Mouse (Mus musculus) hindbrain, postnatal 0 days (tissue): ENCODE measurements at regions not wholly inside any gene's neighbourhood (a gene's known extent, or its start where the extent isn't known, plus 50 kb on each side); places are given as distances from the start of the nearest gene placed in this dataset.

Experiments used
- ATAC-seq: fragments of 200-750 bp; cut with Nextera tagmentation; 2 replicates; pipeline ENCODE4 v1.8.0; 2017; ENCODE audit warnings: mild to moderate bottlenecking, moderate TSS enrichment, moderate library complexity
- DNase-seq: peaks from one replicate; pipeline ENCODE4 v3.0.0-alpha.2; 2015; ENCODE audit warnings: low spot score
- H3K27ac ChIP-seq: fragments of 300-500 bp; sonication (generic); 2 replicates; pipeline ENCODE4 v1.5.1; 2014; ENCODE audit warnings: mild to moderate bottlenecking
- H3K27me3 ChIP-seq: fragments of 300-500 bp; sonication (generic); 2 replicates; pipeline ENCODE4 v1.6.1; 2014; ENCODE audit warnings: low read length, mixed read lengths; ENCODE audit not compliant: insufficient read depth
- H3K36me3 ChIP-seq: fragments of 300-500 bp; sonication (generic); 2 replicates; pipeline ENCODE4 v1.6.1; 2014; ENCODE audit warnings: low read length, mixed read lengths; ENCODE audit not compliant: insufficient read depth
- H3K4me1 ChIP-seq: fragments of 300-500 bp; sonication (generic); 2 replicates; pipeline ENCODE4 v1.6.1; 2014; ENCODE audit warnings: antibody characterized with exemption, low read length, mixed read lengths; ENCODE audit not compliant: insufficient read depth
- H3K4me2 ChIP-seq: fragments of 300-500 bp; sonication (generic); 2 replicates; pipeline ENCODE4 v1.6.1; 2014; ENCODE audit warnings: low read depth, mild to moderate bottlenecking, low read length, moderate library complexity, mixed read lengths
- H3K4me3 ChIP-seq: fragments of 300-500 bp; sonication (generic); 2 replicates; pipeline ENCODE4 v1.5.1; 2014; ENCODE audit warnings: low read length
- H3K9ac ChIP-seq: fragments of 300-500 bp; sonication (generic); replicated peaks from 2 replicates; pipeline ENCODE4 v1.6.1; 2014; ENCODE audit warnings: mild to moderate bottlenecking, low read length, moderate library complexity, mixed read lengths
- H3K9me3 ChIP-seq: fragments of 300-500 bp; sonication (generic); 2 replicates; pipeline ENCODE4 v1.6.1; 2016; ENCODE audit warnings: low read length, mixed read lengths
- CTCF ChIP-seq: IDR thresholded peaks from 2 replicates; pipeline ENCODE4 v1.5.1; 2016; ENCODE audit warnings: antibody characterized with exemption, control low read depth, low read depth
- WGBS: fragments of 180-500 bp; shearing (Covaris S2); extraction: QIAGEN DNeasy Blood & Tissue Kit; methylation state at CpG from one replicate; pipeline ENCODE4 v1.1.7; 2014; 5-methylcytosine and 5-hydroxymethylcytosine counted together

- H3K27ac ChIP-seq = no peak overlapping the region
- no peak overlapping the region for H3K9ac ChIP-seq
- WGBS = 70% methylated on average over 2 of the region's 2 CpGs
- H3K9me3 ChIP-seq = no peaks in the 10 kb centered on the region
- no peaks in the 10 kb centered on the region for H3K27me3 ChIP-seq
- no peaks in the 10 kb centered on the region for H3K36me3 ChIP-seq
- H3K4me1 ChIP-seq = no peaks in the 10 kb centered on the region
- no peak overlapping the region for H3K4me2 ChIP-seq
- no peak for ATAC-seq
- DNase-seq = no peak
- no peak overlapping the region for H3K4me3 ChIP-seq
- no peak for TF ChIP-seq CTCF
Measured at GRCm38 (mm10) chr3:149767847-149768421, 777.6 kb upstream of the Adgrl2 start.

- no peak for ATAC-seq
- no peak for DNase-seq
- H3K9ac ChIP-seq = no peak overlapping the region
- TF ChIP-seq CTCF = no peak
- H3K4me2 ChIP-seq = no peak overlapping the region
- H3K27ac ChIP-seq = no peak overlapping the region
- 89% methylated on average over 2 of the region's 2 CpGs for WGBS
- H3K36me3 ChIP-seq = no peaks in the 10 kb centered on the region
- no peaks in the 10 kb centered on the region for H3K4me1 ChIP-seq
- H3K9me3 ChIP-seq = no peaks in the 10 kb centered on the region
- no peak overlapping the region for H3K4me3 ChIP-seq
- H3K27me3 ChIP-seq = no peaks in the 10 kb centered on the region
Measured at GRCm38 (mm10) chr3:149761245-149761644, 770.9 kb upstream of the Adgrl2 start.

- no peaks in the 10 kb centered on the region for H3K27me3 ChIP-seq
- TF ChIP-seq CTCF = no peak
- no peak overlapping the region for H3K4me3 ChIP-seq
- no peaks in the 10 kb centered on the region for H3K9me3 ChIP-seq
- no peak overlapping the region for H3K4me2 ChIP-seq
- no peaks in the 10 kb centered on the region for H3K36me3 ChIP-seq
- no peak overlapping the region for H3K27ac ChIP-seq
- no peaks in the 10 kb centered on the region for H3K4me1 ChIP-seq
- WGBS = 67% methylated on average over 6 of the region's 6 CpGs
- no peak for DNase-seq
- H3K9ac ChIP-seq = no peak overlapping the region
- no peak for ATAC-seq
Measured at GRCm38 (mm10) chr3:149757910-149758592, 767.7 kb upstream of the Adgrl2 start.

GRCm38 (mm10) chr3:149736069-149736468 is 745.7 kb upstream of the Adgrl2 start:
- H3K4me2 ChIP-seq = no peak overlapping the region
- no peaks in the 10 kb centered on the region for H3K36me3 ChIP-seq
- H3K27ac ChIP-seq = no peak overlapping the region
- H3K9ac ChIP-seq = no peak overlapping the region
- no peaks in the 10 kb centered on the region for H3K27me3 ChIP-seq
- DNase-seq (no peak), ATAC-seq (no peak)
- no peaks in the 10 kb centered on the region for H3K9me3 ChIP-seq
- H3K4me1 ChIP-seq = no peaks in the 10 kb centered on the region
- H3K4me3 ChIP-seq = no peak overlapping the region
- no peak for TF ChIP-seq CTCF
- 61% methylated on average over 3 of the region's 3 CpGs for WGBS

DNA sequence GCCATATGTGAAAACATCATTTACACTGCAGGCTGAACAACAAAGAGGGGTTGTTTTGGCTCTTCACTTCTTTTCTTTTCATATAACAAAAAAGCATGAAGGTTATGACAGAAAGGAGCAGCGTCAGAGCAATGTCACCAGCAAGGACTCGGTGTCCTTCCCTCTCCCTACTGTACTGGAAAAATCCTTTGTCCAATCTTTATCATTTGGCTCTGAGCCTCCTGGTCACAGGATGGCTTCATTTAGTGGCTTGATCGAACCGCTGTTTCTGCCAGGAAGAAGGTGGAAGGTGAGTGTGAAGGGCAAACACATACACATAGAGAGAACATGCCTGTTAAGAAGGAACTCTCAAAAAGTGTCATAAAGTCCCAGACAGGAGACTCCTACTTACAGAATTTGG is 735.9 kb upstream of the Adgrl2 start:
- TF ChIP-seq CTCF = no peak
- H3K4me2 ChIP-seq = no peak overlapping the region
- no peak overlapping the region for H3K27ac ChIP-seq
- DNase-seq (no peak), ATAC-seq (no peak)
- H3K9me3 ChIP-seq = no peaks in the 10 kb centered on the region
- H3K4me3 ChIP-seq = no peak overlapping the region
- H3K27me3 ChIP-seq = no peaks in the 10 kb centered on the region
- no peak overlapping the region for H3K9ac ChIP-seq
- H3K36me3 ChIP-seq = no peaks in the 10 kb centered on the region
- WGBS = 67% methylated on average over 4 of the region's 4 CpGs
- H3K4me1 ChIP-seq = no peaks in the 10 kb centered on the region

DNA sequence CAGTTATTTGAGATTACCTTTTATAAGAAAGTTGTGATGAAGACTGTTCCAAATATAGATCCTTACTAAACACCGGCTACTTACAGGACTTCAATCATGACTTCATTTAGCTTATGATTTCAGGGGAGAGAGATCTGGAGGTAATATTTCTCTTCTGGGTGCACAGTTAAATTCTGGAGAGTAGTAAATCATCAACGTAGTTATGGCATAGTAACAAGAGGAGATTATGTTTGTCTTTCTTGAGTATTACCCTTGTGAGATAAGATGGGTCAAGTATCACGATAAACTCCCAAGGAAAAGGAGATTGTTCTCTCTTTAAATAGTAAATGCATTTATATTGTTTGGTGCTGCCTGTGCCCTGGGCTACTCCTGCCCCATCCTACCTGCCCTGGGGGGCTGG is 734.5 kb upstream of the Adgrl2 start:
- no peak for ATAC-seq
- no peaks in the 10 kb centered on the region for H3K4me1 ChIP-seq
- H3K27ac ChIP-seq = no peak overlapping the region
- H3K9ac ChIP-seq = no peak overlapping the region
- no peak for TF ChIP-seq CTCF
- H3K36me3 ChIP-seq = no peaks in the 10 kb centered on the region
- DNase-seq = no peak
- no peak overlapping the region for H3K4me2 ChIP-seq
- H3K9me3 ChIP-seq = no peaks in the 10 kb centered on the region
- no peak overlapping the region for H3K4me3 ChIP-seq
- no peaks in the 10 kb centered on the region for H3K27me3 ChIP-seq
- WGBS = 94% methylated on average over 3 of the region's 3 CpGs

- Histone ChIP-seq H3K27ac (no peak overlapping the region), H3K27me3 (no peaks in the 10 kb centered on the region), H3K4me3 (no peak overlapping the region), H3K4me2 (no peak overlapping the region), H3K4me1 (no peaks in the 10 kb centered on the region), H3K36me3 (no peaks in the 10 kb centered on the region), H3K9me3 (no peaks in the 10 kb centered on the region), H3K9ac (no peak overlapping the region)
- DNase-seq (no peak), ATAC-seq (no peak)
- TF ChIP-seq CTCF = no peak
- WGBS = 68% methylated on average over 4 of the region's 4 CpGs
Measured at GRCm38 (mm10) chr3:149721832-149722231, 731.5 kb upstream of the Adgrl2 start.
